Mouse (Mus musculus) activated CD4-positive, CD25-positive, alpha-beta regulatory T cell, adult 4 months (primary cell): ENCODE data around the gene Agbl5. TPM values are rescaled to one million over a fixed set of nuclear protein-coding genes. Genes with fewer than 3 reads are reported as not detected.

ENCODE experiments used
- ATAC-seq: one replicate; pipeline ENCODE4 v1.8.0; 2017
- polyA plus RNA-seq, 2 experiments: library from polyadenylated mRNA; unstranded; fragments of 100-300 nt; shearing (Covaris generic); gene quantifications; one replicate each; pipeline ENCODE4 v1.2.1; 2017

The Agbl5 gene
- polyA plus RNA-seq, 2 experiments from 2014 or later: 4.6 to 6.5 TPM

GRCm38 (mm10) chr5:30954556-30954955, 66.1 kb downstream of the Agbl5 start:
- no peak for ATAC-seq

- no peak for ATAC-seq
Observed at GRCm38 (mm10) chr5:30955751-30956150, 67.3 kb downstream of the Agbl5 start.

Other genes with a start within 250 kb of the Agbl5 start
- gene Slc35f6, start 240.8 kb upstream of the Agbl5 start, polyA plus RNA-seq: 10 to 100 TPM in 1 of 2 experiments, 1 to 10 TPM in 1; 8.7 to 15.7 TPM
- gene Cenpa, start 221.9 kb upstream of the Agbl5 start, polyA plus RNA-seq: 100 to 1,000 TPM in 1 of 2 experiments, 10 to 100 TPM in 1; 79.2 to 115 TPM
- gene Dpysl5, start 177.1 kb upstream of the Agbl5 start, polyA plus RNA-seq: not detected
- gene Mapre3, start 74.1 kb upstream of the Agbl5 start, polyA plus RNA-seq: 1 to 10 TPM; 2.5 to 2.7 TPM
- gene Tmem214, start 20.7 kb upstream of the Agbl5 start, polyA plus RNA-seq: 10 to 100 TPM; 20.4 to 24.5 TPM
- gene Ost4, start 19.1 kb downstream of the Agbl5 start, polyA plus RNA-seq: 100 to 1,000 TPM; 277 to 289 TPM
- gene Emilin1, start 24.7 kb downstream of the Agbl5 start, polyA plus RNA-seq: under 1 TPM; 0.33 to 0.42 TPM
- gene Khk, start 32.7 kb downstream of the Agbl5 start, polyA plus RNA-seq: 10 to 100 TPM; 11.9 to 20.6 TPM
- gene Cgref1, start 56.9 kb downstream of the Agbl5 start, polyA plus RNA-seq: under 1 TPM in 1 of 2 experiments, not detected in 1; 0.50 TPM
- gene Preb, start 71.7 kb downstream of the Agbl5 start, polyA plus RNA-seq: 10 to 100 TPM; 60.4 to 71.0 TPM
- not detected for gene Tcf23, start 80.0 kb downstream of the Agbl5 start, polyA plus RNA-seq
- 10 to 100 TPM; 80.2 to 81.8 TPM for gene Atraid, start 159.6 kb downstream of the Agbl5 start, polyA plus RNA-seq
- gene Slc5a6, start 160.2 kb downstream of the Agbl5 start, polyA plus RNA-seq: 1 to 10 TPM; 2.7 to 3.2 TPM
- gene Cad, start 166.1 kb downstream of the Agbl5 start, polyA plus RNA-seq: 1 to 10 TPM; 5.7 to 9.7 TPM
- under 1 TPM in 1 of 2 experiments, not detected in 1; 0.28 TPM for gene Dnajc5g, start 217.6 kb downstream of the Agbl5 start, polyA plus RNA-seq
- not detected for gene Slc30a3, start 219.5 kb downstream of the Agbl5 start, polyA plus RNA-seq
- gene Trim54, start 228.0 kb downstream of the Agbl5 start, polyA plus RNA-seq: not detected